Mouse (Mus musculus) layer of hippocampus, adult 9-10 months (tissue): Measurements from ENCODE around the gene Smim4.

Source experiments
- DNase-seq: peaks from one replicate; pipeline ENCODE4 v3.0.0; 2022; ENCODE audit warnings: low spot score

Smim4 gene

GRCm38 (mm10) chr14:31115522-31115921 is 13.2 kb downstream of the Smim4 start:
- DNase-seq: no peak

DNA sequence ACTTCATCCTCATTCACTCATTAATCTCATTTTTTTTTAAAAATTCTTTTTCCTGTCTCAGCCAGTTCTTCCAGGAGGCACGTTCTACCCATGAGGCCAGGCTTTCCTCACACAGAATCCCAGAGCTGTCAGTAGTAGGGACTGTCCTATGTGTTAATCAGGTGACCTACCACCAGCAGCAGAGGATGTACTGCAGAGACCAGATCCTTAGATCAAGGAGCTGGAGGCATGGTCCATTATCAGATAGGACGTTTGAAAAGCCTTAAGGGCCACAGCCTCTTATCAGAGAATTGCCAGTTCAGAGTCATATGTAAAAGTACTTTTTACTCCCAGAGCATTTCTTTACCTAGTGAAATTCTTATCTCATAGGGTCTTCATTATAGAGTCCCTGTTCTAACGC is 14.7 kb downstream of the Smim4 start:
- DNase-seq: no peak

DNA sequence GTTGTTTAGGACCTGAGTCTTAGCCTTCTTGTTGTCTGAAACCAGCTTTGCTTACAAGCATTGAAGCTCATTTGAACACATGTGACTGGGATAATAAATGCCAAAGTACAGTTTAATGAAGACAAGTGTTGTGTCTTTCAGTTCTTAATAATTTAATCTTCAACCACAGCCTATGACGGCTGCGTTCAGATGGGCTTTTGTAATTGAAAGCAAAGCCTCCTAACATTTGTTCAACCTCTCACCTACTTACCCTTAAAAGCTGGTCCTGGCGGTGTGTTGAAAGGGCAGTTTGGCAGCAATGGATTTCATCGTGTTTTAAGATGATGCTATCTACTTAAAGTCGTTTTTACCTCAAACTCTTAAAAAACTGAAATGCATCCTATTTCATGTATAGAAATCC is 16.6 kb downstream of the Smim4 start:
- DNase-seq: no peak

GRCm38 (mm10) chr14:31110613-31111012 is 18.1 kb downstream of the Smim4 start:
- no peak for DNase-seq

GRCm38 (mm10) chr14:31105156-31105555 is 23.6 kb downstream of the Smim4 start:
- no peak for DNase-seq

- no peak for DNase-seq
These were observed 38.8 kb downstream of the Smim4 start for GRCm38 (mm10) chr14:31089918-31090317.

GRCm38 (mm10) chr14:31088515-31088914 is 40.2 kb downstream of the Smim4 start:
- DNase-seq: no peak

DNA sequence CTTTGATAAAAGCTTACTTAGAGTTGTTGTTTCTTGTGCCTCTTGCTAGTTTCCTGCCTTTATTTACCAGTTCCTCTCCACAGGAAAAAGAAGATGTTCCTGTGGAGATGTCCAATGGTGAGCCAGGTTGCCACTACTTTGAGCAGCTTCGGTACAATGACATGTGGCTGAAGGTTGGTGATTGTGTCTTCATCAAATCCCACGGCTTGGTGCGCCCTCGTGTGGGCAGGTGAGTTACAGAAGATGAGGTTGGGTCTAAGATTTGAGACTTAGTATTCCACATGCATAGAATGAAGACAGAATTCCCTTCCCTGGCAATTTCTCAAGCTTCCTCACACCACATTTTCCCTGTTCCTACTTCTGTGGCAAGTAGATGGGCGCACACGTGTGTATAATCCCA is 41.3 kb downstream of the Smim4 start:
- DNase-seq: no peak

DNA sequence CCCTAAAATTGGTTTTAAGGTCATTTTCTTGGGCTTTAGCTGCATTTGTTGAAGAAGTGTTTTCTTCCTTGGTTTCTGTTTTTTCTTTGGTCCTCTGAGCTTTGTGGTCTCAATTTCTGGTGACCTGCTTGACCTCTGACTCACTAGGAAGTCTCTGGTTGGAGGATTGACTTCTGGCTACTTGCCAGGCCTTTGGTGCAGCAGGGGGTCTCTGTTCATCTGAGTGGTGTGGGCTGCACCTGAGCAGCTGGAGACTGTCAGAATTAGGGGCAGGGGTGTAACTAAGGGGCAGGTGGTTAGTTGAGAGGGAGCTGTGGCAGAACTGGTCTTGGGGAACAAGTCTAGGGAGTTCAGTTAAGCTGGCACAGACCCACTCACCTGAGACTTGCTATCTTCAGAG is 47.6 kb downstream of the Smim4 start:
- DNase-seq: no peak

DNA sequence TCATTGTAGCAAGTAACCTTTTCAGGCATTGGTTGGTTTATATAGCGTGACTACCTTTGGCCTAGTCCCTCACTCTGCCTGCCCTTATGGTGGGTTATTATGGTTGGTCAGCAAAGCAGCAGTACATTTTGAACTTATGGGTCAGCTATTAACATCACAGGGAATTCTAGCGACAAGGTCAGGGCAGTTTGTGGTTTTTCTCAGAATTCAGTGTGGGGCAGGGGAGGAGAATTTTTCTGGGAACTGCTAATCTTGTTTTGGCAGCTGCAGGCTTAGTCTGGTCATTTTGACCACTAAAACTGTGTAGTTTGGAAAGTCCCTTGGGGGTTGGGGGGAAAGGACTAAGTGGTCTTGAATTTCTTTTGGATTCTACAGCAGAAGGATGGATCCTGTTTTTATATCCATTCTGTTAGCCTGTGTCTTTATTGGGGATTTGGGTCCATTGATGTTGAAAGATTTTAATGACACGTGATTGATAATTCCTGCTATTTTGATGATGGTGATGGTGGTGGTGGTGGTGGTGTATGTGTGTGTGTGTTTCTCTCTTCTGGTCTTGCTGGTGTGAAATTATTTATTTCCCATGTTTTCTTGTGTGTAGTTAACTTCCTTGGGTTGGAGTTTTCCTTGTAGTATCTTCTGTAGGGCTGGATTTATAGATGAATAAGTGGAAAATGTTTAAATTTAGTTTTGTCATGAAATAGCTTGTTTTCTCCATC is 49.3 kb downstream of the Smim4 start:
- no peak for DNase-seq

GRCm38 (mm10) chr14:31078597-31079208 is 50.1 kb downstream of the Smim4 start:
- DNase-seq: no peak

GRCm38 (mm10) chr14:31069086-31069733 is 59.5 kb downstream of the Smim4 start:
- no peak for DNase-seq

DNA sequence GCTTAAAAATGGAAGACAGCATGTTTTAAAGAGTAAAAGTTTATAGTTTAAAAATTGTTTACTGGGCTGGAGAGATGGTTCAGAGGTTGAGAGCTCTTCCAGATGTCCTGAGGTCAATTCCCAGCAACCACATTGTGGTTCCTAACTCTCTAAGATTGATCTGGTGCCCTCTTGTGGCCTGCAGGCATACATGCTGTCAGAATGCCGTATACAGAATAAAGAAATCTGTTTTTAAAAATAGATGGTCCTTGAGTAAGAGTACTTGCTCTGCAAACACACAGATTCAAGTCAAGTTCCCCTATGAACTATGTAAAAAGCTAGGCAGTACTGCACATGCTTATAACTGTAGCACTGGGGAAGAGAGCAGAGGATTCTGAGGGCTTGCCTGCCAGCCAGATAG is 66.5 kb downstream of the Smim4 start:
- DNase-seq: no peak

DNA sequence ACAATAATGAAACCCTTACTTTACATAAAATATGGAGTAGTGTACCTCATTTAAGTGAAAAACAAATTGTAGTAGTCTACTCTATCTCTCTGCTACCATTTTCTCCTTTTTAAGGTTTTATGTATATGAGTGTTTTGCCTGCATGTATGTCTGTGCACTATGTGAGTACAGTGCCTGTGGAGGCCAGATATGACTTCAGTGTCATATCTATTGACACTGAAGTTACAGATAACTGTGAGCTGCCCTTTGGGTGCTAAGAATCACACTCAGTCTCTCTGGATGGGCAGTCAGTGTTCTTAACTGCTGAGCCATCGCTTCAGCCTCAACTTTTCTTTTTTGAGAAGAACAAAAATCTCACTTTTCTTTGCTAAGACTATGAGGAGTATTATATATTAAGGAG is 82.9 kb downstream of the Smim4 start:
- no peak for DNase-seq

DNA sequence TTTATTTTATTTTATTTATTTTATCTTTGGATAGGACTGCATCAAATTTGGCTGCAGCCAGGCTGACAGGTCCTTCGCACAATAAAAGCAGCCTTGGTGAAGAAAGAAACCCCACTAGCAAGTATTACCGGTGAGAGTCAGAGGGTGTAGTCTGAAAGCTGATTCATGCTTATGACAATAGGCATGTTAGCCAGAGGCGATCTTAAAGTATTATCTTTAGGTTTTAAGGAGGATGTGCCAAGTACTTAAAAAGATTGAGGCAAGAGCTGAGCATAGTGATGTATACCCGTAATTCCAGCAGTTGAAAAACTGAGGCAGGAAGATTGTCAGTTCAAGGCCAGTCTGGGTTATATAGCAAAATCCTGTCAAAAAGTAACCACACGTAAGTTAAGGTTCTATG is 83.5 kb downstream of the Smim4 start:
- no peak for DNase-seq
